Mouse (Mus musculus) G1E (cell line): ENCODE data around the gene E130116L18Rik.

ENCODE experiments used
- CTCF ChIP-seq: IDR thresholded peaks from 2 replicates; pipeline ENCODE4 v1.5.1; 2012; ENCODE audit warnings: low read depth, low read length, inconsistent platforms, mixed read lengths
- GATA1 ChIP-seq: IDR thresholded peaks from 2 replicates; pipeline ENCODE4 v1.6.1; 2012; ENCODE audit warnings: borderline replicate concordance, low read length, inconsistent platforms, mixed read lengths
- POLR2AphosphoS5 ChIP-seq: IDR thresholded peaks from 2 replicates; pipeline ENCODE4 v1.6.1; 2012; ENCODE audit warnings: low read depth, low read length, inconsistent platforms; ENCODE audit not compliant: insufficient replicate concordance
- TAL1 ChIP-seq: conservative IDR thresholded peaks from 2 replicates; pipeline ENCODE4 v1.6.1; 2012; ENCODE audit warnings: low read depth, low read length, inconsistent platforms, mixed read lengths

DNA sequence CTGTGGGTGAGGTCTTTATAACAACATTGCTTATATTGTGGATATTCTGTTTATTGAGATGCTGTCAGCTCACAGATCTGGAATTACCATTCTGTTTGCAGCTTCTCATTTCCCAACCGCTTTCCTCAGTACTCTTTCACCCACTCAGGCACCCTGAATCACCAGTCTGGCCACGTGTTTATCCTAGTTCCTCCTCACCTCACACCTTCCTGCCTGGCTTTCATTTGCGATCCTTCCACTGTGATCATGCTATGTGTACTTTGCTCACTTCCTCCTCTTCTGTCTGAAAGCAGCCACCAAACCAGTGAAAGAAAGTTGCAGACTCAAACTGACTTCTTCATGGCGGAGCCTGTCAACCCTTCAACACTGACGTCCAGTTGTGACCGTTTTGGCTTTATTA, 20.1 kb upstream of the E130116L18Rik start:
- TF ChIP-seq GATA1 (no peak), CTCF (no peak), POLR2AphosphoS5 (no peak), TAL1 (no peak)
